ENCODE assay signal across 22 mouse cellular contexts in genomic region chr5:36335661-36336060, GRCm38 (mm10).
DNase-seq lines count a peak whose midpoint lies in the region; ATAC-seq lines count a peak whose summit lies in the region.
"Had no signal": no experiment of that assay in that cellular context is flagged by ENCODE, and none has a peak within 500 bp of the region (broad histone marks: within the 10 kb centered on the region; RNA-seq: fewer than 3 reads in every experiment).

No protein-coding gene starts in this region.

- H3K36me3 ChIP-seq in heart, embryonic 10.5 days, result no peaks in the 10 kb centered on the region
- H3K36me3 ChIP-seq in midbrain, embryonic 10.5 days, result no peaks in the 10 kb centered on the region
- H3K36me3 ChIP-seq in midbrain, embryonic 14.5 days (ENCODE audit: control insufficient read depth, insufficient read depth, low read length), result no peaks in the 10 kb centered on the region
- no peaks in the 10 kb centered on the region for H3K36me3 ChIP-seq in limb, embryonic 10.5 days
- no peaks in the 10 kb centered on the region for H3K36me3 ChIP-seq in stomach, embryonic 16.5 days (ENCODE audit: control insufficient read depth, insufficient read depth, low read length)
- H3K36me3 ChIP-seq: embryonic facial prominence, embryonic 12.5 days; G1E; lung, embryonic 15.5 days; midbrain, embryonic 12.5 days had no signal

- no peak for ATAC-seq in midbrain, embryonic 14.5 days (ENCODE audit: low FRiP score, low TSS enrichment)
- ATAC-seq in stomach, embryonic 16.5 days (ENCODE audit: insufficient read depth, low FRiP score), result peak; percentile 33; the same call in 1 of the 2 replicates
- ATAC-seq: intestine, embryonic 16.5 days had no signal

- H3K4me1 ChIP-seq in heart, embryonic 10.5 days, result peaks cover 48% of the 10 kb centered on the region
- H3K4me1 ChIP-seq in midbrain, embryonic 10.5 days, result peaks cover 84% of the 10 kb centered on the region
- peaks cover 44% of the 10 kb centered on the region for H3K4me1 ChIP-seq in midbrain, embryonic 14.5 days (ENCODE audit: control insufficient read depth, insufficient read depth, low read length)
- peaks cover 27% of the 10 kb centered on the region for H3K4me1 ChIP-seq in limb, embryonic 10.5 days
- H3K4me1 ChIP-seq in stomach, embryonic 16.5 days (ENCODE audit: control insufficient read depth, insufficient read depth, low read length), result peaks cover 16% of the 10 kb centered on the region

- peak overlapping the region; percentile 6; the same call in 1 of the 2 replicates for H3K27ac ChIP-seq in heart, embryonic 10.5 days
- H3K27ac ChIP-seq in midbrain, embryonic 10.5 days (replicated peaks), result peak overlapping the region; percentile 82
- H3K27ac ChIP-seq in midbrain, embryonic 14.5 days (replicated peaks; ENCODE audit: low read depth, low read length), result no peak overlapping the region
- H3K27ac ChIP-seq in limb, embryonic 10.5 days, result peak overlapping the region; percentile 42; the same call in 1 of the 2 replicates
- peak overlapping the region; percentile 16 for H3K27ac ChIP-seq in stomach, embryonic 16.5 days (ENCODE audit: low read length)
- H3K27ac ChIP-seq: embryonic facial prominence, embryonic 12.5 days; kidney, postnatal 0 days; lung, embryonic 15.5 days; midbrain, embryonic 12.5 days had no signal

- H3K9ac ChIP-seq in midbrain, embryonic 14.5 days (replicated peaks; ENCODE audit: low read length), result no peak overlapping the region
- no peak overlapping the region for H3K9ac ChIP-seq in stomach, embryonic 16.5 days (ENCODE audit: low read length)
- H3K9ac ChIP-seq: embryonic facial prominence, embryonic 12.5 days; forebrain, postnatal 0 days; lung, embryonic 15.5 days; midbrain, embryonic 12.5 days had no signal

- H3K4me2 ChIP-seq in midbrain, embryonic 14.5 days (ENCODE audit: low read length), result no peak overlapping the region
- H3K4me2 ChIP-seq in stomach, embryonic 16.5 days (ENCODE audit: low read depth, low read length), result no peak overlapping the region
- H3K4me2 ChIP-seq: embryonic facial prominence, embryonic 12.5 days; liver, embryonic 11.5 days; lung, embryonic 15.5 days; midbrain, embryonic 12.5 days had no signal

- H3K4me3 ChIP-seq in heart, embryonic 10.5 days, result no peak overlapping the region
- no peak overlapping the region for H3K4me3 ChIP-seq in midbrain, embryonic 10.5 days
- H3K4me3 ChIP-seq in midbrain, embryonic 14.5 days (replicated peaks; ENCODE audit: low read depth, low read length), result no peak overlapping the region
- no peak overlapping the region for H3K4me3 ChIP-seq in limb, embryonic 10.5 days
- no peak overlapping the region for H3K4me3 ChIP-seq in stomach, embryonic 16.5 days (replicated peaks; ENCODE audit: low read length)
- H3K4me3 ChIP-seq: embryonic facial prominence, embryonic 12.5 days; lung, embryonic 15.5 days; midbrain, embryonic 12.5 days had no signal

- H3K27me3 ChIP-seq in heart, embryonic 10.5 days (ENCODE audit: insufficient read depth, poor library complexity, severe bottlenecking), result peaks cover 17% of the 10 kb centered on the region; the same call in 1 of the 2 replicates
- H3K27me3 ChIP-seq in midbrain, embryonic 10.5 days (ENCODE audit: low read depth, poor library complexity, severe bottlenecking), result peaks cover 21% of the 10 kb centered on the region; the same call in 1 of the 2 replicates
- no peaks in the 10 kb centered on the region for H3K27me3 ChIP-seq in midbrain, embryonic 14.5 days (ENCODE audit: control insufficient read depth, insufficient read depth, low read length)
- H3K27me3 ChIP-seq in limb, embryonic 10.5 days (ENCODE audit: low read depth, poor library complexity, severe bottlenecking), result no peaks in the 10 kb centered on the region
- no peaks in the 10 kb centered on the region for H3K27me3 ChIP-seq in stomach, embryonic 16.5 days (ENCODE audit: control insufficient read depth, insufficient read depth, low read length)
- H3K27me3 ChIP-seq: embryonic facial prominence, embryonic 12.5 days; lung, embryonic 15.5 days; midbrain, embryonic 12.5 days had no signal

- WGBS in heart, embryonic 10.5 days, result 72% methylated on average over 2 of the region's 2 CpGs
- 80% methylated on average over 2 of the region's 2 CpGs for WGBS in midbrain, embryonic 10.5 days
- 83% methylated on average over 2 of the region's 2 CpGs for WGBS in midbrain, embryonic 14.5 days
- 65% methylated on average over 2 of the region's 2 CpGs for WGBS in limb, embryonic 10.5 days
- WGBS in stomach, embryonic 16.5 days, result 75% methylated on average over 2 of the region's 2 CpGs

- no peaks in the 10 kb centered on the region for H3K9me3 ChIP-seq in heart, embryonic 10.5 days
- H3K9me3 ChIP-seq in midbrain, embryonic 10.5 days (replicated peaks), result no peaks in the 10 kb centered on the region
- H3K9me3 ChIP-seq in midbrain, embryonic 14.5 days (ENCODE audit: control insufficient read depth, low read length), result no peaks in the 10 kb centered on the region
- H3K9me3 ChIP-seq in limb, embryonic 10.5 days (replicated peaks), result no peaks in the 10 kb centered on the region
- H3K9me3 ChIP-seq in stomach, embryonic 16.5 days (replicated peaks; ENCODE audit: control insufficient read depth, low read length), result no peaks in the 10 kb centered on the region
- H3K9me3 ChIP-seq: embryonic facial prominence, embryonic 12.5 days; G1E; lung, embryonic 15.5 days; midbrain, embryonic 12.5 days had no signal

- no peak for DNase-seq in heart, embryonic 10.5 days (ENCODE audit: low spot score)
- DNase-seq in heart, postnatal 4 days, result no peak
- no peak for DNase-seq in midbrain, embryonic 10.5 days (ENCODE audit: low spot score)
- DNase-seq in midbrain, embryonic 14.5 days, result no peak
- DNase-seq in limb, embryonic 10.5 days (ENCODE audit: low spot score), result no peak
- no peak for DNase-seq in kidney, postnatal 36 days
- DNase-seq in layer of hippocampus, adult 9-10 months (ENCODE audit: low spot score), result no peak
- DNase-seq: adrenal gland, adult 8-10 months; cerebellum, adult 8-10 months; cerebellum, postnatal 25 days; kidney, adult 8-10 months; right cerebral cortex, postnatal 14 days; thymus, postnatal 4 days had no signal
